Mouse (Mus musculus) brain, adult 10 weeks (tissue): ENCODE results near the gene Plekhm3. TPM values are rescaled to one million over a fixed set of nuclear protein-coding genes. Genes with fewer than 3 reads are reported as not detected.

Source experiments
- polyA plus RNA-seq: library from polyadenylated mRNA; stranded (reverse); fragments of 350-450 nt; fragmentation: Illumina TruSeq; extraction: RNeasy Lipid Tissue Mini Kit (QIAGEN cat#74804); gene quantifications from one replicate; pipeline ENCODE4 v1.2.3, GENCODE M21; 2015; ENCODE audit warnings: low read depth, low replicate concordance

Plekhm3 gene
- polyA plus RNA-seq, result 13.4 TPM

GRCm38 (mm10) chr1:64956479-64956961 is at the start of gene Plekhm3:
Gene Plekhm3, minus strand, starts transcription at chr1:64956824.

DNA sequence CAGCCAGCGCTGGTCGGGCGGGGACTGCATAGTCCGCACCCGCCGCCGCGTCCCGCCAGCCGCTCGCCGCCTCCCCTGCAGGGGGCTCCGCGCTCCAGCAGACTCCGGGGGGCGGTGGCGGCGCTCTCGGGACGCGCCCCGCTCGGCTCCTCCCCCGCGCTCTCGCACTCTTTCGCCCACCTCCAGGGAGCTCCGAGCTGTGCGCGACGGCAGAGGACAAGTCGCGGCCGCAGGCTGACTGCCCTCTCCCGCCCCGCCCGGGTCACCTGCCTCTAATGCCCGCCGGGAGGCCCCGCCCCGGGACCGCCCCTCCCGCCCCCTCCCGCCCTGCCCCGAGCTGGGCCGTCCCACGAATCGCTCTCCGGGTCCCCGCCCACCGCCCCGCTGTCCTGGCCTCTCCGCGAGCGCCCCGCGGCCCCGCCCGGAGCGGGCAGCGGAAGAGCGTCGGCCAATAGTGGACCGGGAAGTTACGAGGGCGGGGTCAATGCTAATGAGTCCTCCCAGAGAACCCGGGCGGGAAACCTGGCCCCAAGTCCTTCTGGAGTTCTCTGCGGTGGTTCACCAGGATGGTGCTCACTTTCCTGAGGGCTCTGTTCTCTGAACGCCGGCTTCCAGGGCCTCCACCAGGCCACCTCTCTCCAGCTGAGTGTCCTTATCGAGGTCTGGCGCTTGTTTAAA is 219.0 kb downstream of the Plekhm3 start, which contains the start of gene Fzd5:
Gene Fzd5 (minus strand): TSS at position 250 of the 678 bp plus-strand sequence.

Other genes with a start within 250 kb of the Plekhm3 start
- gene Fzd5, start 219.1 kb downstream of the Plekhm3 start, polyA plus RNA-seq, result 0.73 TPM
- not detected for gene Akr1cl, start 75.9 kb upstream of the Plekhm3 start, polyA plus RNA-seq
- not detected for gene Cryge, start 94.3 kb upstream of the Plekhm3 start, polyA plus RNA-seq
- not detected for gene Crygd, start 106.6 kb upstream of the Plekhm3 start, polyA plus RNA-seq
- not detected for gene Crygc, start 116.9 kb upstream of the Plekhm3 start, polyA plus RNA-seq
- gene Crygb, start 125.5 kb upstream of the Plekhm3 start, polyA plus RNA-seq, result not detected
- gene Cryga, start 146.5 kb upstream of the Plekhm3 start, polyA plus RNA-seq, result not detected
- gene Gm28845, start 162.7 kb upstream of the Plekhm3 start, polyA plus RNA-seq, result 0.97 TPM
- 7.4 TPM for gene D630023F18Rik, start 166.4 kb upstream of the Plekhm3 start, polyA plus RNA-seq
- 51.8 TPM for gene Idh1, start 229.7 kb upstream of the Plekhm3 start, polyA plus RNA-seq
- gene Pikfyve, start 229.9 kb upstream of the Plekhm3 start, polyA plus RNA-seq, result 14.9 TPM